Mouse (Mus musculus) hindbrain, embryonic 16.5 days (tissue): ENCODE measurements around the gene Prr30. TPM values are rescaled to one million over a fixed set of nuclear protein-coding genes. Genes with fewer than 3 reads are reported as not detected.
"Not testable (repeated sequence)": the region's sequence is repeated elsewhere in the genome, so short reads cannot be mapped to it uniquely, and the experiment has no call there.

Experiments
- ATAC-seq: fragments of 200-750 bp; cut with Nextera tagmentation; 2 replicates; pipeline ENCODE4 v1.8.0; 2017; ENCODE audit warnings: moderate TSS enrichment, moderate library complexity
- H3K27ac ChIP-seq: fragments of 300-500 bp; sonication (generic); 2 replicates; pipeline ENCODE4 v1.5.1; 2014; ENCODE audit warnings: low read depth, mild to moderate bottlenecking, control low read depth, low read length, moderate library complexity
- H3K27me3 ChIP-seq: fragments of 300-500 bp; sonication (generic); replicated peaks from 2 replicates; pipeline ENCODE4 v1.6.1; 2014; ENCODE audit warnings: low read length; ENCODE audit not compliant: control insufficient read depth, insufficient read depth
- H3K36me3 ChIP-seq: fragments of 300-500 bp; sonication (generic); 2 replicates; pipeline ENCODE4 v1.6.1; 2014; ENCODE audit warnings: mild to moderate bottlenecking, low read length, moderate library complexity, mixed read lengths; ENCODE audit not compliant: control insufficient read depth, insufficient read depth
- H3K4me1 ChIP-seq: fragments of 300-500 bp; sonication (generic); 2 replicates; pipeline ENCODE4 v1.6.1; 2014; ENCODE audit warnings: low read depth, low read length; ENCODE audit not compliant: control insufficient read depth, insufficient read depth
- H3K4me2 ChIP-seq: fragments of 300-500 bp; sonication (generic); 2 replicates; pipeline ENCODE4 v1.6.1; 2014; ENCODE audit warnings: mild to moderate bottlenecking, low read length, control low read depth, moderate library complexity
- H3K4me3 ChIP-seq: fragments of 300-500 bp; sonication (generic); 2 replicates; pipeline ENCODE4 v1.5.1; 2014; ENCODE audit warnings: mild to moderate bottlenecking, low read length, control low read depth, moderate library complexity
- H3K9ac ChIP-seq: fragments of 300-500 bp; sonication (generic); 2 replicates; pipeline ENCODE4 v1.6.1; 2014; ENCODE audit warnings: low read depth, mild to moderate bottlenecking, control low read depth, low read length, moderate library complexity
- H3K9me3 ChIP-seq: fragments of 300-500 bp; sonication (generic); 2 replicates; pipeline ENCODE4 v1.6.1; 2014; ENCODE audit warnings: mild to moderate bottlenecking, low read length, moderate library complexity; ENCODE audit not compliant: control insufficient read depth
- WGBS: fragments of 180-500 bp; shearing (Covaris S2); extraction: QIAGEN DNeasy Blood & Tissue Kit; methylation state at CpG from one replicate; pipeline ENCODE4 v1.1.7; 2014; 5-methylcytosine and 5-hydroxymethylcytosine counted together
- polyA plus RNA-seq: library from polyadenylated mRNA; unstranded; fragments of >200 nt; fragmentation: Nextera tagmentation; extraction: Ambion mirVana; gene quantifications from 2 replicates; pipeline ENCODE4 v1.2.1, GENCODE M21; 2015

Gene Prr30
- polyA plus RNA-seq, result not detected in 2 replicates

DNA sequence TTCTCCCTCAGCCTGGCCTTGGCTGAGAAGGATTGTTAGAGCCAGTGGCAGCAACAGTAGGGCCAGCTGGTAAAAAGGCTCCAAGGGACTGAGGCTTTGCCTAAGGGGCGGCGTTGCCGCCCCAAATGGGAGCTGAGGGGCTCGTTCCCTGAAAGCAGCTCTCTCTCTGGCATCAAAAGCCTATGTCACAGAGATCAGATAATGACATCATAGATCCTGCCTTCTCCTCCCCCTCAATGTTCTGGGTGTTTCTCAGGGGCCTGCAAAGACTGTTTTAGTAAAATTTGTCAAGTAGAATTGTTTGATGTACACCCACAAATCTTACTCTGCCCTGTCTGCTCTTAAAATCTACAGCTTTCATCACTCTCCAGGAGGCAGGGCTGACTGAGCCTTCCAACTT lies at the start of gene Prr30:
TSS of gene Prr30 (minus strand) at position 101 of the 400 bp plus-strand sequence.
- no peak within 1 kb of the TSS for H3K27ac ChIP-seq
- H3K9ac ChIP-seq, result no peak within 1 kb of the TSS
- no peak within 1 kb of the TSS for H3K4me2 ChIP-seq
- H3K4me3 ChIP-seq, result no peak within 1 kb of the TSS
- no peaks in the 10 kb centered on the region for H3K4me1 ChIP-seq
- no peaks in the 10 kb centered on the region for H3K9me3 ChIP-seq
- WGBS, result 77% methylated on average over 4 of the region's 4 CpGs
- H3K27me3 ChIP-seq, result no peaks in the 10 kb centered on the region
- no peak for ATAC-seq
- H3K36me3 ChIP-seq, result no peaks in the 10 kb centered on the region

DNA sequence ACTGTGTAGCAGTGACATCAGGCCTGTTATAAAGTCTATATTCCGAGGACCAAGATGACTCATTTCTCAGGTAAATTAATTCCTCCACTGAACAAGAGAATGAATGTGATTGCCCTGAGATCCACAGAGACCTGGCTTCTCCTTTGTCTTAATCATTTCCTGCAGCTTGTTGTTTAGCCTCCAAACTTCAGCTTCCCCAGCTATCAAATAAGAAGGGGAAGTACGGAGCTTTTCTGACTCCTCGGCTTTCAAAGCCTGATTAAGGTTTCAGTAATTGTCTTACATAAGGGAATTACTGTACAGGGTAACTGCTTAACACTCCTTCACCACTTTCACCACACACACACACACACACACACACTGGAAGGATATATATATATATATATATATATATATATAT lies 46.7 kb upstream of the Prr30 start:
- no peak overlapping the region for H3K4me2 ChIP-seq
- no peak overlapping the region for H3K27ac ChIP-seq
- no peaks in the 10 kb centered on the region for H3K9me3 ChIP-seq
- ATAC-seq, result no peak
- no peaks in the 10 kb centered on the region; the same call in 1 of the 2 replicates for H3K4me1 ChIP-seq
- H3K27me3 ChIP-seq, result no peaks in the 10 kb centered on the region
- no peak overlapping the region for H3K9ac ChIP-seq
- WGBS, result 54% methylated on average over 3 of the region's 3 CpGs
- H3K4me3 ChIP-seq, result no peak overlapping the region
- no peaks in the 10 kb centered on the region for H3K36me3 ChIP-seq

DNA sequence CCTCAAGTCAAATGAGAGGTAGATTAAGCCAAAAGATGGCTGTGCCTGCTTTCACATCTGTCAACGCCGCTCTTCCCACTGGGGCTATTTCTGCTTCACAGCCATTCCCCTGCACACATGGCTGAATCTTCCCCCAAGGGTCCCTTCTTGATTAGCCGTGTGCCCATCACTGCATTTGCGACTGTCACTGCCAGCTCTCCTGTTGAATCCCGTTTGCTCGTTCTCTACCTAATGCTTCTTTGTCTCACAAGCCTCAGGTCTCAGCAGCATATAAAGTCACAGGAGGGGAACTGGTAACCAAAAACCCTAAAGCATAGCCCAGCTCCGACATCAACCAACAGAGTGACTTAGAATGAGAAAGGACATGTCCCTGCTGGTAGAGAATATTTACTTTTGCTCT lies 45.6 kb upstream of the Prr30 start:
- Histone ChIP-seq H3K27ac (no peak overlapping the region), H3K36me3 (no peaks in the 10 kb centered on the region), H3K9ac (no peak overlapping the region), H3K4me1 (no peaks in the 10 kb centered on the region; the same call in 1 of the 2 replicates), H3K27me3 (no peaks in the 10 kb centered on the region), H3K4me3 (no peak overlapping the region), H3K4me2 (no peak overlapping the region), H3K9me3 (no peaks in the 10 kb centered on the region)
- 43% methylated on average over 7 of the region's 7 CpGs for whole genome bisulfite sequencing
- ATAC-seq, result peak; percentile 71

DNA sequence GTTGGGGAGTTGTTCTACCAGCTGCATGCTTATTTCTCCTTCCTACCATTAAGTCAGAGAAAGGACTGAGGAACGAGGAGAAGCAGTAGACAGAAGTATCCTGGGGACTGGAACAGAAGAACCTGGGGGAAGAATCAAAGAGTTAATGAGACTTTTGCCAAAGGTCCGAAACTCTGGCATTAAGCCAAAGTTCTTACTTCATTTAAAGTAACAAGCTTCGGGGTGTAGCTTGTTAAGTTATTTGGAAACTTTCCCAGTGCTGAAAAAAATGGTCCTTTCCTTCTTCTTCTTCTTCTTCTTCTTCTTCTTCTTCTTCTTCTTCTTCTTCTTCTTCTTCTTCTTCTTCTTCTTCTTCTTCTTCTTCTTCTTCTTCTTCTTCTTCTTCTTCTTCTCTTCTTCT lies 44.3 kb upstream of the Prr30 start:
- not testable (repeated sequence) for H3K27me3 ChIP-seq, H3K4me1 ChIP-seq, ATAC-seq, H3K9me3 ChIP-seq, H3K36me3 ChIP-seq, H3K4me3 ChIP-seq, H3K27ac ChIP-seq, H3K9ac ChIP-seq, H3K4me2 ChIP-seq
- 56% methylated on average over 3 of the region's 3 CpGs for WGBS

DNA sequence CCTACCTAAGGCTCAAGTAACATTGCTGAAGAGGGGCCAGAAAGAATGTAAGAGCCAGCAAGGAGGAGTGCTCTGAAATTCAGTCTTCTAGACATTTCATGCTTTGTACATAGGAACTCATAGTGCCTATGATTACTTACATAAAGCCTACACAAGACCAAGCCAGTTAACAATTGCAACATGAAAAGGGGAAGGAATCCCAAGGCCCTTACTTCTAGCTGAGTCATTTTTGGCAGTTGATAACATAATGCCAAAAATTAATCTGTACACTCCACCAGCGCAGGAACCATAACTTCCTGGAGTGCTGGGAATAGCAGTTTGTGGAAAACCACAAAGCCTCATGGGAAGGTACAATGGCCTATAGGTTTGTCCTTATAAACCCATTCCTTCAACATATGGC lies 37.8 kb upstream of the Prr30 start:
- no peaks in the 10 kb centered on the region for H3K9me3 ChIP-seq
- no peak for ATAC-seq
- 94% methylated on average over 1 of the region's 1 CpGs for WGBS
- H3K27me3 ChIP-seq, result no peaks in the 10 kb centered on the region
- no peak overlapping the region for H3K4me2 ChIP-seq
- no peak overlapping the region for H3K27ac ChIP-seq
- H3K9ac ChIP-seq, result no peak overlapping the region
- no peak overlapping the region for H3K4me3 ChIP-seq
- no peaks in the 10 kb centered on the region for H3K4me1 ChIP-seq
- H3K36me3 ChIP-seq, result no peaks in the 10 kb centered on the region

DNA sequence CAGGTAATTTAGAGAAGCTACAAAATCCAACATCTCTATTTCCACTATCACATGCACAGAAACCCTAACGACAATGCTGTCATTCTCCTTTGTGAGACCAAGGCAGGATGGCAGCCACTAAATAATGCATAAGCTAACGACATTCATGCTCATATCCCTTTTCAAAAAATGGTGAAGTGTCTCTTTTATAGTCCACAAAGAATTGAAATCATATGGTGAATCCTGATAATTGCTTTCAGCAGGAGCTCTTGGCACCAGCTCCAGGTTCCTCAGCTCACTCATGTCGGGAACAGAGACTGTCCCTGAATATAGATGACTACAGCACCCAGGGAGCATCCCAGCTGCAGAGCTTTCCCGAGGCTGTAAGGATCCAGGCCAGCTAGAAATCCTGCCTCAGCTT lies 28.9 kb upstream of the Prr30 start:
- ATAC-seq, result peak; percentile 69; the same call in 1 of the 2 replicates
- H3K36me3 ChIP-seq, result no peaks in the 10 kb centered on the region
- H3K4me1 ChIP-seq, result no peaks in the 10 kb centered on the region
- WGBS, result 26% methylated on average over 4 of the region's 4 CpGs
- no peaks in the 10 kb centered on the region for H3K9me3 ChIP-seq
- no peaks in the 10 kb centered on the region for H3K27me3 ChIP-seq
- H3K4me2 ChIP-seq, result no peak overlapping the region
- H3K9ac ChIP-seq, result no peak overlapping the region
- no peak overlapping the region for H3K27ac ChIP-seq
- no peak overlapping the region for H3K4me3 ChIP-seq

DNA sequence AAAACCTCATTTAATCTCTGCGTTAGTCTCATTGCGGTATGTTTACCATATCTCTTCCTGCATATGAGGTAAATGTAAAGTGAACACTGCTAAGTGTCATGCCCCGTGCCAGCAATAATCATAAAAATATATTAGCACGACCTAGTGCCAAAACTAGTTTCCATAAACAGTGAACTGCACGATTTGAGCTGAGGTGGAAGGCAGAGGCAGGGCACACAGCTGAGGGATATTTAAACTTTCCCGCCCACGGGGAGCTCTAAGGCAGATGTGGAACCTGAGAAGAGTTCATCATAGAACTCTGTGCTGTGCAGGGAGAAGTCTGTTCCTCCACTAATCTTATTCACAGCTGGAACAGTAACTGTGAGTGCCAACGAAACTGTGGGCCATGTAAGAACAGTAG lies 22.2 kb upstream of the Prr30 start:
- ATAC-seq, result no peak
- no peak overlapping the region for H3K4me2 ChIP-seq
- WGBS, result 80% methylated on average over 8 of the region's 8 CpGs
- no peak overlapping the region for H3K9ac ChIP-seq
- no peaks in the 10 kb centered on the region for H3K27me3 ChIP-seq
- H3K36me3 ChIP-seq, result no peaks in the 10 kb centered on the region
- H3K4me3 ChIP-seq, result no peak overlapping the region
- H3K27ac ChIP-seq, result no peak overlapping the region
- H3K4me1 ChIP-seq, result no peaks in the 10 kb centered on the region
- H3K9me3 ChIP-seq, result no peaks in the 10 kb centered on the region

DNA sequence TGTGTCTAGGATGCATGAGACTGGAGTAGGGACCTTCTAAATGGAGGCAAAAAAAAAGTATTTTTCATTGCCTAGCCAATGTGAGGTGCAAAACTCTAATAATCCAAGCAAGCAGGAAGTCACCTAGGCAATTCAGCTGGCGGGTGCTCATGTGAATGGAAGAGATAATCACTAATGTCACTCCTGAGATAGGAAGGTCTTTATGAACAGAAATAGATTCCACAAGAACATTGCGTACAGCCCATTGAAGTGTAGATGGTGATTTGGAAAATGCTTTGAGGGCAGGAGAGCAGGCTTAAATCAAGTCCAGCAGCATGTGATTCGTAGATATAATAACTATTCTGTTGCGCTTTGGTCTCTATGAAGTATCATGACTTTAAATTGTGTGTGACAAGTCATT lies 27.9 kb downstream of the Prr30 start:
- H3K9ac ChIP-seq, result no peak overlapping the region
- WGBS, result 80% methylated on average over 4 of the region's 4 CpGs
- ATAC-seq, result no peak
- no peaks in the 10 kb centered on the region for H3K9me3 ChIP-seq
- no peak overlapping the region for H3K4me2 ChIP-seq
- H3K27ac ChIP-seq, result no peak overlapping the region
- no peaks in the 10 kb centered on the region for H3K36me3 ChIP-seq
- H3K4me3 ChIP-seq, result no peak overlapping the region
- no peaks in the 10 kb centered on the region for H3K4me1 ChIP-seq
- no peaks in the 10 kb centered on the region for H3K27me3 ChIP-seq
